8 mouse cellular contexts compared by ENCODE assay signal in the genomic region with DNA sequence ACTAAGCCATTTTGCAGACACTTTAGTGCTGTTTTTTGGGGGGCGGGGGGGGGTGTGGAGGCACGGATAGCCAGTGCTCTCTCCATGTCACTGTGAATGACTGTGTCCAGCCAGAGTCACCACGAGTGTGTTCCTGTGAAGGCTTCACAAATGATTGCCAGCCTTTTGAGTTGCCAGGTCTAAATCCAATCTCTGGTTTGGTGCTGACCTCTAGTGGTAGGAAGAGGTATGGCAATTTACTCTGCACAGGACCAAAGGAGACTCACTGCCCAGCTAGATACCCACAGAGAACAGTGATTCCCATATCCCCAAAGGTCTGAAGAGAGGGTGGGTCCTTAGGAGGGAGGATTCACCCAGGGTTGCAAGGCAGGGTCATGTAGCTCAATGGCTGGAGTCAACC. TPM values are rescaled to one million over a fixed set of nuclear protein-coding genes. Genes with fewer than 3 reads are reported as not detected.
A peak's percentile ranks its signal among the peaks of the same experiment; 100 is the strongest.
DNase-seq lines count a peak whose midpoint lies in the region; ATAC-seq and TF ChIP-seq lines count a peak whose summit lies in the region.

No protein-coding gene starts in this region.

- peak; percentile 66 for ATAC-seq in neutrophil, adult 5-6 weeks (ENCODE audit: extremely low read depth, insufficient number of reproducible peaks, low FRiP score, poor library complexity, severe bottlenecking)

- H3K27me3 ChIP-seq in ES-Bruce4 (ENCODE audit: control insufficient read depth, insufficient read depth, low read length, poor library complexity, severe bottlenecking) = no peaks in the 10 kb centered on the region

- no peak overlapping the region for H3K27ac ChIP-seq in ES-Bruce4 (ENCODE audit: insufficient read depth, low read length)

- H3K9me3 ChIP-seq in ES-Bruce4 (replicated peaks; ENCODE audit: control insufficient read depth, insufficient read depth, low read length, poor library complexity, severe bottlenecking) = no peaks in the 10 kb centered on the region

- H3K9ac ChIP-seq in ES-Bruce4 (ENCODE audit: low read depth, poor library complexity, severe bottlenecking) = no peak overlapping the region

- H3K4me1 ChIP-seq in ES-Bruce4 (ENCODE audit: control insufficient read depth, insufficient read depth, low read length) = no peaks in the 10 kb centered on the region
- H3K4me1 ChIP-seq in lung, adult 2 months (ENCODE audit: control insufficient read depth, insufficient read depth, low read length) = no peaks in the 10 kb centered on the region

- TF ChIP-seq EP300 in ES-Bruce4 (IDR thresholded peaks at IDR 0.05; ENCODE audit: insufficient read depth, low read depth, low read length) = no peak

- no peak for TF ChIP-seq POLR2A in ES-Bruce4 (IDR thresholded peaks at IDR 0.05; ENCODE audit: insufficient read depth, low read length)
- no peak for TF ChIP-seq POLR2A in lung, adult 2 months (IDR thresholded peaks at IDR 0.05; ENCODE audit: borderline replicate concordance, extremely low read depth, low read depth, low read length)

- WGBS in lung, adult 2 months = 2% methylated on average over 3 of the region's 3 CpGs

- DNase-seq in adrenal gland, adult 8-10 months = peak; percentile 52
- DNase-seq in embryo, embryonic 11 days = peak; percentile 82
- peak; percentile 84 for DNase-seq in heart, postnatal 4 days
- DNase-seq in kidney, postnatal 4 days = peak; percentile 60 to 73
- DNase-seq in lung, adult 2 months = peak; percentile 51
- DNase-seq in thymus, postnatal 25 days = peak; percentile 71

- no peaks in the 10 kb centered on the region for H3K36me3 ChIP-seq in ES-Bruce4 (ENCODE audit: control insufficient read depth, insufficient read depth, low read length, poor library complexity, severe bottlenecking)

- H3K4me3 ChIP-seq in ES-Bruce4 (ENCODE audit: low read depth, low read length) = no peak overlapping the region
- H3K4me3 ChIP-seq in lung, adult 2 months (replicated peaks; ENCODE audit: extremely low read depth, low read depth, low read length) = no peak overlapping the region

- TF ChIP-seq CTCF in ES-Bruce4 (IDR thresholded peaks at IDR 0.05; ENCODE audit: low read depth, low read length) = peak; percentile 46
- peak; percentile 60 for TF ChIP-seq CTCF in lung, adult 2 months (IDR thresholded peaks at IDR 0.05; ENCODE audit: insufficient read depth, low read length)

RNA-seq across cellular contexts. Expression of a gene that starts 15.1 kb away (rescaled TPM):
- polyA plus RNA-seq in ES-Bruce4 (2011; ENCODE audit: insufficient read depth, insufficient read length, low read depth, missing spikeins) = not detected in 2 replicates
- 1 to 10 TPM in 1 of 4 experiments, under 1 TPM in 3; 0.38 to 1.2 (median 0.75) TPM for total RNA-seq in adrenal gland, adult 8-10 months (2022)
- total RNA-seq in heart, postnatal 4 days (2021) = 1 to 10 TPM; 1.3 to 1.4 TPM
- 0.80 and 0.89 TPM in 2 replicates for polyA plus RNA-seq in lung, adult 2 months (2012; rRNA removed)
- not detected in 2 replicates for total RNA-seq in neutrophil, adult 5-6 weeks (2017)

RNA-seq across cellular contexts. Expression of a gene that starts 32.8 kb away (rescaled TPM):
- 2,316 and 2,405 TPM in 2 replicates for polyA plus RNA-seq in ES-Bruce4 (2011; ENCODE audit: insufficient read depth, insufficient read length, low read depth, missing spikeins)
- 100 to 1,000 TPM; 533 to 601 (median 565) TPM for total RNA-seq in adrenal gland, adult 8-10 months (2022)
- 100 to 1,000 TPM; 440 to 487 TPM for total RNA-seq in heart, postnatal 4 days (2021)
- 206 and 308 TPM in 2 replicates for polyA plus RNA-seq in lung, adult 2 months (2012; rRNA removed)
- 1,085 and 1,169 TPM in 2 replicates for total RNA-seq in neutrophil, adult 5-6 weeks (2017)
